Mouse (Mus musculus) hindbrain, embryonic 12.5 days (tissue): ENCODE measurements around the gene Cuedc2. TPM values are rescaled to one million over a fixed set of nuclear protein-coding genes. Genes with fewer than 3 reads are reported as not detected.

Source experiments
- ATAC-seq: fragments of 200-750 bp; cut with Nextera tagmentation; 2 replicates; pipeline ENCODE4 v1.8.0; 2017; ENCODE audit warnings: moderate TSS enrichment; ENCODE audit not compliant: low FRiP score
- H3K27ac ChIP-seq: fragments of 300-500 bp; sonication (generic); 2 replicates; pipeline ENCODE4 v1.5.1; 2016; ENCODE audit warnings: mild to moderate bottlenecking
- H3K27me3 ChIP-seq: fragments of 300-500 bp; sonication (generic); 2 replicates; pipeline ENCODE4 v1.6.1; 2016; ENCODE audit warnings: mild to moderate bottlenecking
- H3K36me3 ChIP-seq: fragments of 300-500 bp; sonication (generic); 2 replicates; pipeline ENCODE4 v1.6.1; 2016; ENCODE audit warnings: mild to moderate bottlenecking
- H3K4me1 ChIP-seq: fragments of 300-500 bp; sonication (generic); 2 replicates; pipeline ENCODE4 v1.6.1; 2016
- H3K4me2 ChIP-seq: fragments of 300-500 bp; sonication (generic); replicated peaks from 2 replicates; pipeline ENCODE4 v1.6.1; 2016; ENCODE audit warnings: mild to moderate bottlenecking
- H3K4me3 ChIP-seq: fragments of 300-500 bp; sonication (generic); 2 replicates; pipeline ENCODE4 v1.5.1; 2016; ENCODE audit warnings: mild to moderate bottlenecking
- H3K9ac ChIP-seq: fragments of 300-500 bp; sonication (generic); 2 replicates; pipeline ENCODE4 v1.6.1; 2016; ENCODE audit warnings: mild to moderate bottlenecking, moderate library complexity
- H3K9me3 ChIP-seq: fragments of 300-500 bp; sonication (generic); replicated peaks from 2 replicates; pipeline ENCODE4 v1.6.1; 2016; ENCODE audit warnings: mild to moderate bottlenecking
- WGBS: fragments of 180-500 bp; shearing (Covaris S2); methylation state at CpG from one replicate; pipeline ENCODE4 v1.1.7; 2016; 5-methylcytosine and 5-hydroxymethylcytosine counted together
- polyA plus RNA-seq: library from polyadenylated mRNA; unstranded; fragments of >200 nt; fragmentation: Nextera tagmentation; extraction: Ambion mirVana; gene quantifications from 2 replicates; pipeline ENCODE4 v1.2.1, GENCODE M21; 2016

Cuedc2 gene
- polyA plus RNA-seq, 1 experiment from 2014 or later: 261 TPM

GRCm38 (mm10) chr19:46356701-46357138 lies 18.2 kb upstream of the Cuedc2 start:
- no peaks in the 10 kb centered on the region for H3K36me3 ChIP-seq
- no peak overlapping the region for H3K27ac ChIP-seq
- peak; percentile 88 for ATAC-seq
- H3K4me2 ChIP-seq: peak overlapping the region; percentile 66
- H3K9me3 ChIP-seq: no peaks in the 10 kb centered on the region
- under 1% methylated on average over 29 of the region's 29 CpGs for WGBS
- H3K27me3 ChIP-seq: peaks cover 29% of the 10 kb centered on the region
- peak overlapping the region; percentile 76 for H3K9ac ChIP-seq
- peaks cover 9% of the 10 kb centered on the region for H3K4me1 ChIP-seq
- H3K4me3 ChIP-seq: peak overlapping the region; percentile 47

DNA sequence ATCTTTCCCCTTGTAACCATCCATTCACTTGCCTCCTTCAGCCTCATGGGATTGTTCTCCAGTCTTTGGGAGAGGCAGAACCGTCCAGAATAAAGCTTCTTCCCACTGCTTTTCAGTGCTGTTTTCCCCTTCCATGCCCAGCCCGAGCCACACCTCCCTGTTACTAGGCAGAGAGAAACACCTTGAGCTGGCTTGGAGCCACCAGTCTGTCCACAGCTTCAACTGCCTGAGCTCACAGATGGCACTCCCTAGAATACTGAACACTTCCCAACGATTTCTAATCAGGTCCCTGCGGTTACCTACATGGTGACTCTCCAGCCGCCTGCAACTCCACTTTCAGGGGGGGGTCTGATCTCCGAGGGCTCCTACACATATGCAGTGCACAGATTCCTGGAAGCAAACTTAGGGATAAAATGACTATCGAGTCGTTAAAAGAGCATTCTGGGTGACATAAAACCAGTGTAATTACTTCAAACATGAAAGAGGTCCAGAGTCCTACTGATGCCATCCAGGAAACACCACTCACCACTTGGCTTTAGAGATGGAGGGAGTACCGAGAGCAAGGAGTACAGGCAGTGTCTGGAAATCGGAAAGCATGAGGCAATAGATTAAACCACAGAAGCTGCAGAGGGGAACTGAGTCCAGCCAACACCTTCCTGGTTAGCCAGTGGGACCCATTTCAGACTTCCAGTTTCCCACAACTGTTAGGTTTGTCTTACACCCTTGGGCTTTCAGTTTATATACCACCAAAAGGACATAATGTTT lies 11.8 kb upstream of the Cuedc2 start, which contains the start of gene 2310034G01Rik:
Gene 2310034G01Rik (minus strand): TSS at position 135 of the 765 bp plus-strand sequence.
- H3K9ac ChIP-seq: peak within 1 kb of the TSS; percentile 84
- H3K4me2 ChIP-seq: peak within 1 kb of the TSS; percentile 95
- 64% methylated on average over 10 of the region's 10 CpGs for WGBS
- no peak for ATAC-seq
- H3K9me3 ChIP-seq: no peaks in the 10 kb centered on the region
- peaks cover 30% of the 10 kb centered on the region for H3K27me3 ChIP-seq
- peak within 1 kb of the TSS; percentile 88 for H3K27ac ChIP-seq
- no peaks in the 10 kb centered on the region for H3K36me3 ChIP-seq
- peak within 1 kb of the TSS; percentile 60 for H3K4me3 ChIP-seq
- peaks cover 20% of the 10 kb centered on the region for H3K4me1 ChIP-seq

- Histone ChIP-seq H3K9ac (peak overlapping the region; percentile 84), H3K27ac (peak overlapping the region; percentile 88; the same call in 1 of the 2 replicates), H3K9me3 (no peaks in the 10 kb centered on the region), H3K4me3 (peak overlapping the region; percentile 60), H3K4me2 (peak overlapping the region; percentile 95), H3K36me3 (no peaks in the 10 kb centered on the region), H3K4me1 (peaks cover 20% of the 10 kb centered on the region), H3K27me3 (peaks cover 30% of the 10 kb centered on the region)
- 27% methylated on average over 6 of the region's 6 CpGs for WGBS
- peak; percentile 9; the same call in 1 of the 2 replicates for ATAC-seq
Measured at GRCm38 (mm10) chr19:46349550-46349949, 11.0 kb upstream of the Cuedc2 start.

DNA sequence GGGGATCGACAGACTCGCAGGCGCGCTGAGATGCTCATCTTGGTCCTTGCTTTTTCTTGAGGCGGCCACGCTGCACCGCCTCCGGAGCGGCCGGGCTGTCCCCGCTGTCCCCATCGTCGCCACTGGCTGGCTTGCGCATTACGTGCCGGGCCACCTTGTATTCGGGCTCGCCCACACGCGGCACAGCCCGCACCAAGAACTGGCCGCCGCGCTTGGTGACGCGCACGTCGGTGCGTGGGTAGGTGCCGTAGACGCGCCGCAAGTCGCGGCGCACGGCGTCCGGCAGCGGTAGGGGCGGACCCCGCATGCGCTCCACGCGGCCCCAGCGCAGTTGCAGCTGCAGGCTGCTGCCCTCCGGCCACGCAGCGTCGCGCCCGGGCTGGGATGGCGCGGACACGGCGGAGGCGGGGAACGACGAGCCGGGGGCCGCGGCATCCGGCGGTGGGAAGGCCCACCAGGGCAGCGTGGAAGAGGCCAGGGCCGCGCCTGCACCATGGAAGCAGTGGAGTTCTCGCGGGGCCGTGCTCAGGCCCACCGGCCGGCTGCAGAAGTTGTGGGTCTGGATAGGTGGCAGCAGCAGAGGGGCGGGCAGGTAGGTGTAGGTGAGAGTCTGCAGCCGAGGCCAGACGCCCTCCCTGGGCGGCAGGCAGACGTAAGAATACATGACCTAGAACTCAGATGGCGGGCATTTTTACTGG lies 10.4 kb upstream of the Cuedc2 start:
- peaks cover 35% of the 10 kb centered on the region for H3K27me3 ChIP-seq
- no peaks in the 10 kb centered on the region for H3K9me3 ChIP-seq
- peaks cover 20% of the 10 kb centered on the region for H3K4me1 ChIP-seq
- peak overlapping the region; percentile 84 for H3K9ac ChIP-seq
- H3K4me3 ChIP-seq: peak overlapping the region; percentile 60
- no peaks in the 10 kb centered on the region for H3K36me3 ChIP-seq
- ATAC-seq: peak; percentile 85
- peak overlapping the region; percentile 88 for H3K27ac ChIP-seq
- WGBS: under 1% methylated on average over 78 of the region's 78 CpGs
- H3K4me2 ChIP-seq: peak overlapping the region; percentile 95

- Histone ChIP-seq H3K4me1 (peaks cover 20% of the 10 kb centered on the region), H3K9ac (peak overlapping the region; percentile 84), H3K9me3 (no peaks in the 10 kb centered on the region), H3K27me3 (peaks cover 35% of the 10 kb centered on the region), H3K4me2 (peak overlapping the region; percentile 95), H3K4me3 (peak overlapping the region; percentile 60), H3K36me3 (no peaks in the 10 kb centered on the region), H3K27ac (peak overlapping the region; percentile 88)
- WGBS: 31% methylated on average over 14 of the region's 14 CpGs
- ATAC-seq: no peak
Measured at GRCm38 (mm10) chr19:46347936-46348668, 9.6 kb upstream of the Cuedc2 start.

GRCm38 (mm10) chr19:46347146-46347545 lies 8.6 kb upstream of the Cuedc2 start:
- Histone ChIP-seq H3K4me1 (peaks cover 20% of the 10 kb centered on the region), H3K9me3 (no peaks in the 10 kb centered on the region), H3K27me3 (peaks cover 31% of the 10 kb centered on the region), H3K9ac (no peak overlapping the region), H3K27ac (no peak overlapping the region), H3K36me3 (no peaks in the 10 kb centered on the region), H3K4me3 (no peak overlapping the region), H3K4me2 (no peak overlapping the region)
- no peak for ATAC-seq
- WGBS: 100% methylated on average over 1 of the region's 1 CpGs

- 24% methylated on average over 7 of the region's 7 CpGs for WGBS
- H3K4me2 ChIP-seq: no peak overlapping the region
Measured at GRCm38 (mm10) chr19:46344710-46345419, 6.4 kb upstream of the Cuedc2 start.

DNA sequence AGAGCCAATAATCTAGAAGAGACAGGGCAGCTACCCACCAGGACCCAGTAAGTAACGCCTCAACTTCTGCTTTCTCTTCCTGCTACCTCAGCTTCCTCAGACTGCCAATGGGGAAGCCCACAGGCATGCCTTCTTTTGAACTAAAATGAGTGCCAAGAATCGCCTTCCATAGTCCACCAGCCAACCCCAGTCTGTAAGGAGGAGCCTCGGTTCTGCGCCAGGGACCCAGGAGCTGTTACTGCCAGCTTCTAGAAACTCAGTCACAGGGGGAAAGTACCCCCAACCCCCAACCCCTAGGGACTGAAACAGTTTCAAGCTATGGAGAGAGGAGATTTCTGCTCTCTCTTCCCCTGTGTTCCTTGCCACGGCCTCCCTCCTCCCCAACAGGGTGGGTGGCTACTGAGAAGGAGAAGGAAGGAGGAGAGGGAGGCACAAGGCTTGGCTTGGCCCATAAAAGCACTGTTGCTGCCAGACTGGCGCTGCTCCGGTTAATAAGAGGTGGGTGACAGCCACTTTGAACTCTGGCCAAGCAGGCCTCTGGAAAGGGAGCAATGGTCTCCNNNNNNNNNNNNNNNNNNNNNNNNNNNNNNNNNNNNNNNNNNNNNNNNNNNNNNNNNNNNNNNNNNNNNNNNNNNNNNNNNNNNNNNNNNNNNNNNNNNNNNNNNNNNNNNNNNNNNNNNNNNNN lies 927 bp upstream of the Cuedc2 start:
- no peaks in the 10 kb centered on the region for H3K9me3 ChIP-seq
- 77% methylated on average over 7 of the region's 7 CpGs for WGBS
- H3K27ac ChIP-seq: no peak overlapping the region
- no peaks in the 10 kb centered on the region for H3K36me3 ChIP-seq
- 0 out of 2 replicates have a peak, but pooled peaks cover 14% of the 10 kb centered on the region for H3K27me3 ChIP-seq
- H3K9ac ChIP-seq: peak overlapping the region; percentile 45; the same call in 1 of the 2 replicates
- peak overlapping the region; percentile 79; the same call in 1 of the 2 replicates for H3K4me2 ChIP-seq
- peaks cover 9% of the 10 kb centered on the region for H3K4me1 ChIP-seq
- 0 out of 2 replicates have a peak, but pooled peaks have one; percentile 0 for ATAC-seq
- no peak overlapping the region for H3K4me3 ChIP-seq

More at GRCm38 (mm10) chr19:46344710-46345419, 6.4 kb upstream of the Cuedc2 start:
- no peak overlapping the region for H3K27ac ChIP-seq
- no peak overlapping the region for H3K9ac ChIP-seq
- peaks cover 14% of the 10 kb centered on the region for H3K4me1 ChIP-seq
- H3K36me3 ChIP-seq: no peaks in the 10 kb centered on the region
- H3K4me3 ChIP-seq: no peak overlapping the region
- ATAC-seq: no peak
- no peaks in the 10 kb centered on the region for H3K9me3 ChIP-seq
- H3K27me3 ChIP-seq: peaks cover 26% of the 10 kb centered on the region

DNA sequence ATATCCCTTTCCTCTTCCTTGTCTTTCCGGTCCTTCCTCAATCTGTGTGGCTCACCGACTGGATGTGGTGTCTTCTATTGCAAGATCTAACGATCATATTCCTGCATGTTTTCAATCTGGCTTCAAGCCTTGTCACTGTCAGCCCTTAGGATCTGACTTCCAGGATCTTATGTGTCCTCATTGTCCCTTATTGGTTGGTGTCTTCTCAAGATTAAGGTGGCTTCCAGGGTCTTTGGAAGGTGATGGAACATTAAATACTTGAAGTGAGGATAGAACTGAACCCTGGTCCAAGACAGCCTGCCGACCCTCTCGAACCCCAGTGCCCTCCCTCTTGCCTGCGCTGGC lies 412 bp upstream of the Cuedc2 start:
- Histone ChIP-seq H3K36me3 (no peaks in the 10 kb centered on the region), H3K9me3 (no peaks in the 10 kb centered on the region), H3K4me2 (peak overlapping the region; percentile 79), H3K4me3 (peak overlapping the region; percentile 69), H3K27ac (no peak overlapping the region), H3K27me3 (0 out of 2 replicates have a peak, but pooled peaks cover 11% of the 10 kb centered on the region), H3K4me1 (peaks cover 9% of the 10 kb centered on the region), H3K9ac (peak overlapping the region; percentile 45; the same call in 1 of the 2 replicates)
- WGBS: 56% methylated on average over 6 of the region's 6 CpGs
- no peak; the same call in none of the 2 replicates for ATAC-seq

- Histone ChIP-seq H3K27ac (peak overlapping the region; percentile 78), H3K9me3 (no peaks in the 10 kb centered on the region), H3K4me3 (peak overlapping the region; percentile 69), H3K9ac (peak overlapping the region; percentile 81), H3K4me1 (peaks cover 12% of the 10 kb centered on the region), H3K36me3 (peaks cover under 1% of the 10 kb centered on the region; the same call in 1 of the 2 replicates), H3K27me3 (0 out of 2 replicates have a peak, but pooled peaks cover 11% of the 10 kb centered on the region), H3K4me2 (peak overlapping the region; percentile 79)
- 34% methylated on average over 15 of the region's 15 CpGs for WGBS
- no peak; the same call in 1 of the 2 replicates for ATAC-seq
Measured at GRCm38 (mm10) chr19:46337719-46338330, 677 bp downstream of the Cuedc2 start.
